Mouse (Mus musculus) erythroblast, embryonic 14.5 days (primary cell): Measurements from ENCODE around the gene Ubash3b.

ENCODE experiments used
- GATA1 ChIP-seq: IDR thresholded peaks from 2 replicates; pipeline ENCODE4 v1.6.1; 2012; ENCODE audit warnings: low read length, inconsistent platforms, mixed read lengths
- TAL1 ChIP-seq: IDR thresholded peaks from 3 replicates; pipeline ENCODE4 v1.6.1; 2012; ENCODE audit warnings: low read length, inconsistent platforms, mixed read lengths

GRCm38 (mm10) chr9:41082891-41083290 is 78.6 kb downstream of the Ubash3b start:
- no peak for TF ChIP-seq GATA1
- no peak for TF ChIP-seq TAL1
